Mouse (Mus musculus) layer of hippocampus, adult 9-11 months (tissue): ENCODE results near the gene Hsd11b1.

ENCODE experiments used
- DNase-seq: peaks from one replicate; pipeline ENCODE4 v3.0.0; 2022

Hsd11b1 gene

DNA sequence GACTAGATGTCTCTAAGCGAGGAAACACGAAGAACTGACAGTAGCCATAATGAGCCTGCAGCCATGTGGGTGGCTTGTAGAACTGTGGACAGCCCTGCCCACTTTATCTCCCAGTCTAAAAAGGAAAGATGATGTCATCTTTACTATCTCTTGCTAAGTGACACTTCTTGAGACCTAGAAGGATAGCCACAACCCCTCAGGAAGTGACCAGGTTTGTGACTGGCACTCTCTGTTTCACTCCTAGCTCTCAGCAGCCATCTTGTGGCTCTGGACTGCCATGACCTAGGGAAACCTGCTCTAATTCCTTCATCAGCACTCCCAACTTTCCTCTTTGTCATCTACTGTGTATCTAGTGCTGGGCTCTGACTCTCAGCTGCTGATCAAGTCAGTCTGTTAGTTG is 65.6 kb downstream of the Hsd11b1 start:
- no peak for DNase-seq

DNA sequence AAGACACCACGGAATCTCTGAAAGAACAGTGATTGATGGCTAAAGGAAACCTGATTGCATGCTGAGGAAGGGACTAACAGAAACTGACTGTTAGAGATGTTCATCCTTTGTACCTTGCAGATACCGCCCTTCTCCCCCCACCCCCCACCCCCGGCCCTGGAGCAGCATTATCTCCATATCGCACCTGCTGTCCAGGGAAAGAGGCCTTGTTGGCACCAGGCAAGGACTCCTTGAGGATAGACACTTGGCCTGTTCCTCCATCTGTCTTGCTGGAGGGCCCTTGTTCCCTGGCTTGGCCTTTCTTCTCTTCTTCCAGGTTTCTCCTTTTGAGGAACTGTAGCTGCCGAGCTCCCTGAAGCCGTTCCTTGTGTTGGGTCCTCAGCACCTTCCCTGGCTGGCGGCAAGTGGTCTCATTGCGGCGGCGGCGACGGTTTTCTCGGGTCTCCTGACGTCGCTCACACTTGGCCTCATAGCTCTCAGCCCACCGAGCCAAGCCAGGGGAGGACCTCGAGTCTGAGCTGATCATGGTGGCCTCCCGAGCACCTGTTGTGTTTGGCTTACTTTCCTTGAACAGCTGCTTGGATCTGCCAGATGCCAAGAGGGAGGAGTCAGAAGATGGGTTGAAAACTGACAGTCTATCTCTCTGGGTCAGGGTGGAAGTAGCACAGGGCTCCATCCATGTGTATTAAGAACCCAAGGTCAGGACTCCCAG is 66.2 kb downstream of the Hsd11b1 start:
- no peak for DNase-seq

DNA sequence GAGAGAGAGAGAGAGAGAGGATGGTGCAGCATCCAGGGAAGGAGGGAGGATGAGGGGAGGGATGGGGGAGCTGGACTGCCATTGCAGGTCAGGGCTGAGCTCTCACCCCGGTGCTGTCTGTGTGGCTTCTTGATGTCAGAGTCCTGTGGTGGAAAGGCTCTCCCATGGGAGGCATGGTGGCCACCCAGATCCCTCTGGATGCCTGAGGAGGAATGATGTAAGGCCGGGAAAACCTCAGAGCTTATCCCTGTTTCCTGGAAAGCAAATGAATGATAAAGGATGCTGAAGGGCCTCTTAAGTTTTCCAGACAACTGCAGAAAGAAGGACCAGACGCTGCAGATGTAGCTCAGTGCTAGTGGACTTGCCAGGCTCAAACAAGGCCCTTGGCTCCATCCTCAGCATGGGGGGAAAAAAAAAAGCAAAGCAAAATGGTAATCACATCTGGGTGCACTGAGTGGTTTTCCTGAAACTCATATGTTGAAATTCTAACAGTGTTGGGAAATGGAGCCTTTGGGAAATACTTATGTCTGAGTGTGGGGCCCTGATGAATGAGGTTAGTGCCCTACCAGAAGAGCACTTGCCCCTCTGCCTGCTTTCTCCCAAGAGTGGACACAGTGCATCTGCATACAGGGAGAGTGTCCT is 68.6 kb downstream of the Hsd11b1 start:
- DNase-seq: no peak

DNA sequence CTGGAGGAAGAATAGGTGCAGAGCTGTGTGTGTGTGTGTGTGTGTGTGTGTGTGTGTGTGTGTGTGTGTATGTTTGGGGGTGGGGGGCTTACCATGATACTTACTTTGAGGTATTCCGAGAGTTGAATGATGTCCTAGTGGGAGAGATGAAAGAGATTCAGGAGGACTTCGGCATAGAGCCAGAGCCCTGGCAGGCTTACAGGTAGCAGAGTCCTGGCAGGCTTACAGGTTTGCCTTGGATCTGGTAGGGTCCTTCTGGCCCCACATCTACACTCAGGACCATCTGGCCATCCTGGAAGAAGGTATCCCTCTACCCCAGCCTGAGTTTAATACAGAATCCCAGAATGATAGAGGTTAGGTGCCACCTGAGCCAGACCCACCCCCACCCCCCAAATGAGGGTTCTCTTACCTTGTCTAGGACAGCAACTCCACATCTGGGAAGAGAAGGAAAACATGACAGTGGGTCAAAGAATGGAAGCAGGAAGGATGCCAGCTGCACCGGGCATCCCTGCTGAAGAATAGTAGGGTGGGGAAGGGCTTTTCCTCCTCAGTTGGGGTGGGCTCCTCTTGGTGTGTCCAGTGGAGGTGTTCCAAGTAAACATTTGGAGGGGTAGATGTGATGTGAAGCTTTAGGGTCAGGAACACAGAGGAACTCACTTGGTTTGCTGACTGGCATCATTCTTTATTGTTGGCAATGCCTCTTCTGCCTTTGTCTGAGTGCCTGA is 69.3 kb downstream of the Hsd11b1 start:
- DNase-seq: no peak

DNA sequence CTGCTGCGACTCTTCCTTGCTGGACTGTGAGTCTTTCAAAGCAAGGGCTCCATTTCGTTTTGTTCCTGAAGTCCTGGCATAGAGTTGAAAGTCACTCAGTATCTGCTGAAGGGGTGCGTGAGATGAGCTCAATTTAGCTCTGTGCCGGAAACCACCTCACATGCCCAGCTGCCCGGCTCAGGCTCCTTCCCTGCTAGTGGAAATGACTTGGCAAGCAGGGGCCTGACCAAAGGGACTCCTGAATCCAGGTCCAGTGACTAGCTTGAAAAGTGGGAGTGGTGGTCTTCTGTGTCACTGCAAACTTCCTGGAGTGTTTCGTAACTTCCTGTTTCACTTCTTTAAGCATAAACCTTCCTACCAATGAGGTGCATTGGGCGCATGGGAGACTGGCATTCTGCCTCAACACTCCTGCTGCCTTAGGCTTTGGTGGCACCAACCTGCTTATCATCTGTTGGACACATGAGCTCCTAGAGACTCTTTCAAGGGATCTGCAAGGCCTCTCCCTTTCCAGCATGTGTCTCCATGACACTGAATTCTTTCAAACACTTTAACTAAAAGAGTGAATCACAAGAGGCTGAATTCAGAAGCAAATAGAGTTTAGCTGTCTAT is 72.1 kb downstream of the Hsd11b1 start:
- DNase-seq: peak; percentile 55

DNA sequence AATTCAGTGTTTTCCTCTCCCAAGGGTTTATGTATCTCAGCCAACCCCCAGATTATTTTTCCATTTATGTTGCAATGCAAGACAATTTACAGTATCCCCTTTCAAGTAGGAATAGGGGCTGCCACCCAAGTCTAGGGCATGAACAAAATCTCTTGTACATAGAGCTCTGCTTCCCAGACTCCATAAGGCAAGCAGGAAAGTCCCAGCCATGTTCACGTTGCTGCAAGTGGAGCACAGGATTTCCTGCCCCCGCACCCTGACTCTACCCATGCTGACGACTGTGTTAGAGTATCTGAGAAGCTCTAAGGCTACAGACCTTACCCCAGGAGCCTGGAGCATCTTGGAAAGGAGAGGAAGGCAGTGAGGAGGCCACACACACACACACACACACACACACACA is 74.1 kb downstream of the Hsd11b1 start:
- no peak for DNase-seq

DNA sequence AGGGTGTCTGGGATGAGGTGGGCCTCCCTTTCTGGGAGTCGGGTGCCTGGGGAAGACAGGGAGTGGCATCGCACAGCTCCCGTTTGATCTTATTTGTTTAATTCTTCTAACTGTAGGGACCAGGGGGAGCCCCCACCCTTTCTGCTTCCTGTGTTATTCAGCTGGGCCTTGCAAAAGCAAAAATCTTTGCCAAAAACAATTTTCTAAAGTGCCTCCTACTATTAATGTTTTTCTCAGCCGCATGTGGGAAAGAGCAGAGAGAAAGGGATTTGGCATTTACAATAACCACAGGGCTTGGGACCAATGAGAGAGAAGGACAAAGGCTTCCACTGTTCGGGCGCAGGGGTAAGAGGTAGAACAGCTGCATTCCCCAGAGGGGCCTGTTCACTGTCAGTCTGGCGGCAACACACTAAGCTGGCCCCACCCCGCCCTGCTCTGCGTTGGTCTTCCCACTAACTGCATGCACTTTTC is 74.7 kb downstream of the Hsd11b1 start:
- peak; percentile 52 for DNase-seq

DNA sequence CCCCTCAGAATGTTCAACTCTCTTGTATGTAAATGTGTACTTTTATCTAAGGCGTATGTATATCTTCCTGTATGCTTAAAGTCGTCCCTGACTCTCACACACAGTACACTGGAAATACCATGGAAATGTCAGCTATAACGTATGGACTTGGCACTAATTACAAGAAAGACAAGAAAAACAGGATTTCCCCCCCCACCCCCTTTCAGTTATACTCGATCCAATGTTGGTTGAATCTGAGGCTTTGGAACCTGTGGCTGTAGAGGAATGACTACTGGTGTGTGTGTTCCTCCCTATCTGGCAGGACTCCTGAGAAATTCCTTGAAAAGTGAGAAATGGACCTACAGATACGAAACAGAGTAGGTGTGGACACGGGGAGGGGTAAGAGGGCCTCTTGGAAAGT is 75.6 kb downstream of the Hsd11b1 start:
- DNase-seq: no peak

DNA sequence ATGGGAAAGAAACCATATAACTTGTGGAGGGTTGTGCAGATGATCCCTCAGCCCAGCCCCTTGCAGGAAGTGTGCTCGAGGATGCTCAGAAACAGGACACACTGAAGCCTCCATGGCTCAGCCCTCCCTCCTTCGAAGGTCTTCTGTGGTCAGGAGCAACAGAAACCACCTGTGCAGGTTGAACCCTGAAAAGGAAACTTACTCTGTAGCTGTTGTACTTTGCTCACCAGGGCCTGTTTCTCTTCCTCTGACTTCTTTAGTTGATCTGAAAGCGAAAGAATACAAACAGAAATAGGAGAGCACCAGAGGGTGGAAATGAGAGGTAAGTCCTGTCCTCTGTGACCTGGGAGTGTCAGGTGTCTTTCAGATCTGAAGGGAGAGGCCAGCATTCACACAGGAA is 82.8 kb downstream of the Hsd11b1 start:
- no peak for DNase-seq

DNA sequence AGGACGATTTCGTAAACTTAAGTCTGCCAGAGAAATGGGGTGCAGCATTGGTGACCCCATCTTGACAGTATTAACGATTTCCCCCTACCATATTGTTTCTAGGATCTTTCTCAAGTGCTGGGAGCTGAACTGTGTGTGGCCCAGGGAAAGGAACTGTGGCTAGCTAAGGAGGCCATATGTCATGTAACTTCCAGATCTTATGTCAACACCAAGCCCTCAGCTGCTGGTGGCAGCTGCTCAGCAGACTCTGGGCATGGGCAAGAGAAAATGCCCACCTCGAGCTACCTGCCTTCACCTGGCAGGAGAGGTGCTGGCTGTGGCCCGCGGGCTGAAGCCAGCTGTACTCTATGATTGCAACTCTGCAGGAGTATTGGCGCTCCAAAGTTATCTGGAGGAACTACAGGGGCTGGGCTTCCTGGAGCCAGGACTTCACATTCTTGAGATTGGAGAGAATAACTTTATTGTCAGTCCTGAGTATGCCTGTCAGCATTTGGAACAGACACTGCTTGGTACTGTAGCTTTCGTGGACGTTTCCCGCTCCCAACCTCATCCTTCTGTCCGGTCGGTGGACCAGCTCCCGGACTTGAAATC is 89.6 kb downstream of the Hsd11b1 start:
- peak; percentile 13 for DNase-seq

DNA sequence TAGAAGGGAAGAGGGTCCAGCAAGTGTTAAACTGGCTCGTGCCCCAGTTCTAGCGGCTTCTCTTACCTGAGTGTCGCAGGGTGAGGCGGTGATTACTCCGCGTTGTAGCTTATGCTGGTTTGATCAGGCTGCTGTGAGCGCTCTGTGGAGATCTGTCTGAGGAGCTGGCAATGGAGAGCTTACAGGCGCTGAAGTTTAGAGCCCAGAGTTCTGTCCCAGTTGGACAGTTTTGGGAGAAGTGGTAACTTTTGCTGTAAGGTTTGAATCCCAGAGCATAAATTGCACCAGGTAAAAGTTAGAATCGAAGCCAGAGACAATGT is 90.1 kb downstream of the Hsd11b1 start:
- no peak for DNase-seq

DNA sequence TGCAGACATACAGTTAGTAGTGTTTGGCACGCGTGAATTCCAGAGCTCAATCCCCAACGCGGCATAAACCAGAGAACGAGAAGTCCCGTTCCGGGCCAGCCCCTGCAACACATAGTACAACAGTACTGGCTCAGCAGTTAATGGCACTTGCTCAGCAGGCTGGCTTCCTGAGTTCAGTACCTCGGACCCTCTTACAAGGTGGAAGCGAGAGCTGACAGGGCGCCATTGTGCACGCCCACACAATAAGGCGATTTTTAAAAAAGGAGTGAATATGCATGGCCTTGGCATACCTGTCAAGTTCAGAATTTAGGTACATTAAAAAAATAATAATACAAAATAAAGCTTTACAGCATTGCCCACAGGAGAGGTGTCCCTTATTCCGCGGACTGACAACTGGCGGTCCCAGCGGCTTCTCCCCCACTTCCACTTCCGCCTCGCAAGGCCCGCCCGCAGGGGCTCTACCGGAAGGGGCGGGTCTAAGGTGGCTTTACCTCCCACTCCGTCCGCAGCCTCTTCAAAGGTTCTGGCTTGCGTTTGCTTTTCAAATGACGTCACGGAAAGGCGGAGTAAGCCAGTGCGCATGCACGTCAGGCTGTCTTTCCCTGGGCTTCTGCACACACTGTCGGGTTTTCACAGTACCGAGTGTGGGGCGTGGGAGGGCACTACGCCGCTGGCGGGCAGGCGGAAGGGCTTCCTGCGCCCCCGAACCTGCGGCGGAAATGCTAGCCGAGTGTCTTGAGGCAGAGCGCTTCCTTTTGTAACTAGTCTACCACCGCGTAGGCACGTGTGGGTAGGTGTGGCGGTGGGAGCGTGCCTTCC is 90.7 kb downstream of the Hsd11b1 start:
- DNase-seq: peak; percentile 97
